Mouse (Mus musculus) testis, adult 2 months (tissue): ENCODE results near the gene Il17rd.

Source experiments
- CTCF ChIP-seq: fragments of 200-500 bp; IDR thresholded peaks from 2 replicates; pipeline ENCODE4 v1.5.1; 2012; ENCODE audit warnings: low read depth, mild to moderate bottlenecking, inconsistent platforms, low read length, moderate library complexity; ENCODE audit not compliant: control insufficient read depth, insufficient read depth, insufficient replicate concordance
- POLR2A ChIP-seq: fragments of 200-500 bp; IDR thresholded peaks from 2 replicates; pipeline ENCODE4 v1.6.1; 2012; ENCODE audit warnings: low read depth, mild to moderate bottlenecking, inconsistent platforms, low read length, moderate library complexity; ENCODE audit not compliant: control insufficient read depth

DNA sequence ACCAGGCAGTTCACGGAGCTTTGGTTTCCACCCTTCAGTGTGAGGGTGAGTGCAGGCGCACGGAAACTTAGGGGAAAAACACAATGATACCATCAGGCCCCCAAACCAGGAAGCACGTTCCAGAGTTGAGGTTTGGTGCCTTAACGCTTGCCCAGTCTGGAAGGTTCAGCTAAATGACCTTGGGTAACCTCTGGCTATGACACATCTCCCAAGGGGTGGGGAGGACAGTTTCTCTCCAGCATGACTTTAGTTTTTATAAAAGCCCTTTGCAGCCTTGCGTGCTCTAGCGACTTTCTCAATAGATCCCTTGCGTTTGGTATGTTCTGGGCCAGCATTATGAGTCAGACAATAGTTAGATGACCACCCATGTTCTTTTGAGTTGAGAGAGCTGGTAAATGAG lies 84.8 kb downstream of the Il17rd start:
- no peak for TF ChIP-seq CTCF
- no peak for TF ChIP-seq POLR2A
